Mouse (Mus musculus) heart, postnatal 0 days (tissue): Measurements from ENCODE around the gene Taf15. TPM values are rescaled to one million over a fixed set of nuclear protein-coding genes. Genes with fewer than 3 reads are reported as not detected.

Experiments used
- ATAC-seq: fragments of 200-750 bp; cut with Nextera tagmentation; 2 replicates; pipeline ENCODE4 v1.8.0; 2017; ENCODE audit warnings: low read depth, moderate number of reproducible peaks, moderate library complexity; ENCODE audit not compliant: insufficient read depth
- DNase-seq: peaks from one replicate; pipeline ENCODE4 v3.0.0-alpha.2; 2016; ENCODE audit warnings: low spot score
- H3K27ac ChIP-seq: fragments of 300-500 bp; sonication (generic); 2 replicates; pipeline ENCODE4 v1.5.1; 2014; ENCODE audit warnings: low read depth, mild to moderate bottlenecking
- H3K27me3 ChIP-seq: fragments of 300-500 bp; sonication (generic); 2 replicates; pipeline ENCODE4 v1.6.1; 2014; ENCODE audit warnings: low read length, mixed read lengths; ENCODE audit not compliant: control insufficient read depth, insufficient read depth
- H3K36me3 ChIP-seq: fragments of 300-500 bp; sonication (generic); replicated peaks from 2 replicates; pipeline ENCODE4 v1.6.1; 2014; ENCODE audit warnings: low read length, mixed read lengths; ENCODE audit not compliant: control insufficient read depth, insufficient read depth
- H3K4me1 ChIP-seq: fragments of 300-500 bp; sonication (generic); 2 replicates; pipeline ENCODE4 v1.6.1; 2014; ENCODE audit warnings: antibody characterized with exemption; ENCODE audit not compliant: control insufficient read depth, insufficient read depth
- H3K4me2 ChIP-seq: fragments of 300-500 bp; sonication (generic); 2 replicates; pipeline ENCODE4 v1.6.1; 2014; ENCODE audit warnings: low read depth, mild to moderate bottlenecking, low read length, moderate library complexity
- H3K4me3 ChIP-seq: fragments of 300-500 bp; sonication (generic); 2 replicates; pipeline ENCODE4 v1.5.1; 2014; ENCODE audit warnings: low read depth, low read length
- H3K9ac ChIP-seq: fragments of 300-500 bp; sonication (generic); replicated peaks from 2 replicates; pipeline ENCODE4 v1.6.1; 2014; ENCODE audit warnings: low read depth, low read length, mixed read lengths
- H3K9me3 ChIP-seq: fragments of 300-500 bp; sonication (generic); replicated peaks from 2 replicates; pipeline ENCODE4 v1.6.1; 2016; ENCODE audit warnings: low read length; ENCODE audit not compliant: control insufficient read depth
- CTCF ChIP-seq: IDR thresholded peaks from 2 replicates; pipeline ENCODE4 v1.5.1; 2016; ENCODE audit warnings: antibody characterized with exemption, control low read depth, low read depth
- EP300 ChIP-seq: IDR thresholded peaks from 2 replicates; pipeline ENCODE4 v1.6.1; 2016; ENCODE audit warnings: antibody characterized with exemption, low read depth
- WGBS: fragments of 180-500 bp; shearing (Covaris S2); extraction: QIAGEN DNeasy Blood & Tissue Kit; methylation state at CpG from one replicate; pipeline ENCODE4 v1.1.7; 2014; 5-methylcytosine and 5-hydroxymethylcytosine counted together
- polyA plus RNA-seq: library from polyadenylated mRNA; unstranded; fragments of >200 nt; fragmentation: Nextera tagmentation; extraction: Ambion mirVana; gene quantifications from 2 replicates; pipeline ENCODE4 v1.2.1, GENCODE M21; 2015
- total RNA-seq: library from RNA; depleted of rRNA; stranded (reverse); fragments of >200 nt; gene quantifications from 2 replicates; pipeline ENCODE4 v1.2.3, GENCODE M21; 2014; ENCODE audit warnings: low replicate concordance

Taf15 gene
- total and polyA plus RNA-seq, 2 experiments from 2014 or later, result 1.6 to 4.2 TPM

DNA sequence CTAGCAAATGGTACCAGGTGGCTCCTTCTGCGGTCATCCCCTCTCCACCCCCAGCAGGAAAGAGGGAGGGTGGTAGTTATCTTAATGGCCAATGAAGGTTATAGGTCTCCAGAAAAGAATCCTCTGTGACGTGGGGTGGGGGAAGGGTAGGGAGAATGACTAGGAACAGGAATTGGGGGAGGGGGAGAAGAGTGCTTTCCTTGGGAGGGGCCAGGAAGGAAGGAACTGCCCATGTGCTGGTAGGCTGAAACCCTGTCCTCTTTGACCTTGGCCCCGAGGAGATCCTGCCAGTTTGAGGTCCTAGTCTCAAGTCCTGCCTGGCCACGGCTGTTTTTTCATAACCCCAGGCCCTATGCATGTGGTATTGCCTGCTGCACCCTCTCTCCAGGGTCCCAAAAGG, 23.6 kb upstream of the Taf15 start:
- DNase-seq, result no peak
- ATAC-seq, result peak; percentile 3; the same call in 1 of the 2 replicates
- 44% methylated on average over 4 of the region's 4 CpGs for WGBS
- Histone ChIP-seq H3K9ac (no peak overlapping the region), H3K4me1 (peaks cover 38% of the 10 kb centered on the region), H3K36me3 (no peaks in the 10 kb centered on the region), H3K4me3 (no peak overlapping the region), H3K4me2 (no peak overlapping the region), H3K9me3 (no peaks in the 10 kb centered on the region), H3K27ac (peak overlapping the region; percentile 43), H3K27me3 (peaks cover 13% of the 10 kb centered on the region)
- TF ChIP-seq CTCF (no peak), EP300 (no peak)

DNA sequence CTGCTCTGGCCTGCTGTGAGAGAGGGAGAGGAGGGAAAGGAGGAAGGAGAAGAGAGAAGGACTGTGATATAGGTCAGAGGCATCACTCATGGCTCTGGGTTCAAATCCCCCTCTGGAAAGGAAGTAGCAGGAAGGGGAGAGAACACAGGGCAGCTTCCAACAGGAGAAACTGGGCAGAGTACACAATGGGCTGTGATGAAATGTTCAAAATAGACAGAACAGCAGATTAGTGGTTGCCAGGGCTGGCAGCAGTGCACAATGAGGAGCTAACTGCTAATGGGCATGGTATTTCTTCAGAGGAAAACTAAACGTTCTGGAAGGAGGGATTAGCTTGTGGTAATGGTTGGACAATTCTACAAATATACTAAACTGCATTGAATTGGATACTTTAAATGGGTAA, 22.3 kb upstream of the Taf15 start:
- WGBS, result 29% methylated on average over 1 of the region's 1 CpGs
- no peak overlapping the region for H3K27ac ChIP-seq
- no peak overlapping the region for H3K4me3 ChIP-seq
- no peaks in the 10 kb centered on the region for H3K36me3 ChIP-seq
- peaks cover 50% of the 10 kb centered on the region for H3K4me1 ChIP-seq
- ATAC-seq, result no peak
- no peaks in the 10 kb centered on the region for H3K9me3 ChIP-seq
- TF ChIP-seq EP300 (no peak), CTCF (no peak)
- H3K9ac ChIP-seq, result no peak overlapping the region
- DNase-seq, result no peak
- H3K4me2 ChIP-seq, result no peak overlapping the region
- peaks cover under 1% of the 10 kb centered on the region; the same call in 1 of the 2 replicates for H3K27me3 ChIP-seq

DNA sequence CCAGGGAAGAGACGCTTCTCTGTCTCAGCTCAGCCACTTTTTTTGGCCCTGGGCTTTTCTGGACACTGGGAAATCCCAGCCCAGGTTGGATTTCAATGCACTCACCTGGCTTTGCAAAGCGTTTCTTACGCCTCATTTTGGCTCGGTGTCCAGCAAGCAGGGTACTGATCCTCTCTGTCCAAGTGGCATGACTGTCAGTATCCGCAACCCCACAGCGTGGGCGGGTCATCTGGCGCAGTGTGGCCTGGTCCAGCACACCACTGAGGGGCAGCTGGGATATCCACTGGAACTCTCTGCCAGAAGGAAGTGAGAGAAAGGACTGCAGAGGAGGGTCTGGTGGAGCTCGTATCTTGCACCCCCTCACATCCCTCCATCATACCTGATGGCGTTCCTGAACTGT, 21.6 kb upstream of the Taf15 start:
- peak; percentile 3 for DNase-seq
- no peaks in the 10 kb centered on the region for H3K27me3 ChIP-seq
- H3K36me3 ChIP-seq, result no peaks in the 10 kb centered on the region
- H3K27ac ChIP-seq, result no peak overlapping the region
- 91% methylated on average over 10 of the region's 10 CpGs for WGBS
- no peak overlapping the region for H3K4me3 ChIP-seq
- ATAC-seq, result no peak
- H3K9ac ChIP-seq, result no peak overlapping the region
- no peak overlapping the region for H3K4me2 ChIP-seq
- TF ChIP-seq CTCF, result no peak
- TF ChIP-seq EP300, result no peak
- peaks cover 57% of the 10 kb centered on the region for H3K4me1 ChIP-seq
- H3K9me3 ChIP-seq, result no peaks in the 10 kb centered on the region

DNA sequence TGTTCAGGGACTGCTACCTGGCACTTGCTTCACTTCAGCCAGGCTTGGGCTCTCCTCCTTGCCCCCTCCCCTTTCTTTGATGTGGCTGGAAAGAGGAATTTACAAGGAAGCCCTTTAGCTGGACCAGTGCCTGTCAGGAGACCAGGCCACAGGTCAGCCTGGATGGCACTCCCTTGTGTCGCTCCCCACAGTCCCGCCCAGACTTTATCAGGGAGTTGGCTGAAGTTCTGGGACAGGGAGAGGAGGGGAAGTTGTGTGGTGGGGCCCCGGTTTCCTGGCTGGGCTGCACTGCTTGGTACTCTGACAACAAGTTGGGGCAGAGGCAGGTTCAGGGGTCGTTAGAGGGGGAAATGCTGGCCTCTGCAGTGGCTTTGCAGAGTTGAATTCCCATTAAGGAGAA, 18.3 kb upstream of the Taf15 start:
- H3K4me1 ChIP-seq, result peaks cover 28% of the 10 kb centered on the region
- WGBS, result 6% methylated on average over 4 of the region's 4 CpGs

GRCm38 (mm10) chr11:83455608-83456007, 17.3 kb upstream of the Taf15 start:
- Histone ChIP-seq H3K9me3 (no peaks in the 10 kb centered on the region), H3K36me3 (no peaks in the 10 kb centered on the region), H3K4me1 (peaks cover 24% of the 10 kb centered on the region), H3K27ac (no peak overlapping the region), H3K4me3 (no peak overlapping the region), H3K4me2 (no peak overlapping the region), H3K9ac (no peak overlapping the region), H3K27me3 (0 out of 2 replicates have a peak, but pooled peaks cover 3% of the 10 kb centered on the region)
- no peak for TF ChIP-seq CTCF
- no peak for TF ChIP-seq EP300
- DNase-seq (no peak), ATAC-seq (no peak)
- WGBS, result 76% methylated on average over 3 of the region's 3 CpGs

More for the DNA sequence above, 18.3 kb upstream of the Taf15 start:
- H3K9ac ChIP-seq, result peak overlapping the region; percentile 4; the same call in 1 of the 2 replicates
- peak overlapping the region; percentile 36 for H3K27ac ChIP-seq
- DNase-seq, result peak; percentile 46
- H3K4me2 ChIP-seq, result peak overlapping the region; percentile 38; the same call in 1 of the 2 replicates
- no peaks in the 10 kb centered on the region for H3K36me3 ChIP-seq
- TF ChIP-seq EP300, result no peak
- no peak for TF ChIP-seq CTCF
- no peak overlapping the region for H3K4me3 ChIP-seq
- no peaks in the 10 kb centered on the region for H3K27me3 ChIP-seq
- H3K9me3 ChIP-seq, result no peaks in the 10 kb centered on the region
- ATAC-seq, result peak; percentile 67

DNA sequence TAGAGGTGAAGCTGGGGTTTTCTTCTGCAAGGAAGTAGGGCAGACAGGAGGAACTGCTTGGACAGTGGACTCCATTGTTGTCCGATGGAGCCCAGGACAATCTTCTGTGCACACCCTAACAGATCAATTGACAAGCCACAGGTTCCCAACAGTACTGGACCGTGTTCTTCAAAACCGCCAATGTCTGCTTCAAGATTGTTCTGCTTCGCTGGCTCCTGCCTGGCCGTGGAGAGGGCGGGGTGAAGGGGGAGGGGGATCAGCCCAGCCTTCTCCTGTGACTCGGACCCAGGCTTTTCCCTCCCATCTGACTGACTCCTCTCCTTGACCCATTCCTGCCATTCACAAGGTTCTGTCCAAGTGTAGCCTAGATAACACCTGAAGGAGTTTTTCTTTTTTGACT, 15.6 kb upstream of the Taf15 start:
- ATAC-seq (no peak), DNase-seq (peak; percentile 4)
- H3K9me3 ChIP-seq, result no peaks in the 10 kb centered on the region
- H3K27me3 ChIP-seq, result peaks cover 14% of the 10 kb centered on the region; the same call in 1 of the 2 replicates
- peaks cover 28% of the 10 kb centered on the region for H3K4me1 ChIP-seq
- no peak overlapping the region for H3K4me3 ChIP-seq
- no peak overlapping the region for H3K4me2 ChIP-seq
- H3K27ac ChIP-seq, result no peak overlapping the region
- no peaks in the 10 kb centered on the region for H3K36me3 ChIP-seq
- 65% methylated on average over 7 of the region's 7 CpGs for WGBS
- H3K9ac ChIP-seq, result no peak overlapping the region
- TF ChIP-seq CTCF (no peak), EP300 (no peak)
